Mouse (Mus musculus): ENCODE data around the gene Tmprss6. TPM values are rescaled to one million over a fixed set of nuclear protein-coding genes. Genes with fewer than 3 reads are reported as not detected.

Gene Tmprss6
- under 1 TPM in 1 of 2 experiments, not detected in 1; 0.24 TPM for polyA plus RNA-seq (2017; shearing (Covaris generic))

DNA sequence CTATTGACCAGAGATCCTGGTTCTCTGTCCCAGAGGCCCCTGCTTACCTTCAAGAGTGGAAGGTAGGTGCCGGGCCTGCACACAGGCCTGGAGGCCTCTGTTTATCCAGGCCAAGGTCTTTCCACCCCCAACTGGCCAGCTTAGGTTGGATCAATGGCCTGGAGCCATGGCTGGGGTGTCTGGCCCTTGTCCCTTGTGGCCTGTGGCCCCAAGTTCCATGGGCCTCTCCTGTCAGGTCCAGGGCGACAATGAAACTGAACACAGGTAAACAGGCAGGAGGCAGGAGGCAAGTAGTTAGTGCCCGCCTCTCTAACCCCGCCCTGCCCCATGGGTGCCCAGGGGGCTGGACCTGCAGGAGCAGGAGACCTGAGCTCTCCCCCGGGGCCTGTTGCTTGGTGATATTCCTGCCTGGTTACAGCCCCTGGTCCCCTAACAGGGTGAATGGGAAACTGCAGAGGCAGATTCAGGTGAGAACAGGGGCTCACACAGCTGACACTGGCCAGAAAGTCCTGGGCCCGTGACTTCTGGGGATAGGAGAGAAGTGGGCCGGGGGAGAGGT lies at the start of gene Tmprss6:
Gene Tmprss6, minus strand, starts transcription at position 256 of the 559 bp plus-strand sequence.

DNA sequence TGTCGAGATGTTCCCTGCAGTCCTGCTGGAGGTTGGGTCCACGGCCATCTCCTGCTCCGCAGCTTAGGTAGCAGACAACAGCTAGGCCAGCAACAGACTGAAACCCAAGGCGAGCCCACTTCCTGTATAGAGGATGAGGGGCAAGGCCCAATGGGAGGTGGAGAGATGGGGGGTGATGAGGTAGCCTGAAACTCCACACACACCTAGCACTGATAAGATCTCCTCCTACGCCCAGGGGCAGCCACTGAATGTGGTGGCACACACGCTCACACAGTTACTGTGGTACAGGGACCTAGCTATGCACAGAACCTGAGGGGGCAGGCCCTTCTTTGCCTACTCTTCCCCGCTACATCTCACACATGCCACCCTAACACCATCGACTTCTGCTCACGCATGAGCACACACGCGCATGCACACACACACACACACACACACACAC lies 26.6 kb upstream of the Tmprss6 start, which contains the start of gene Il2rb:
Gene Il2rb, minus strand, starts transcription at position 304 of the 439 bp plus-strand sequence.

DNA sequence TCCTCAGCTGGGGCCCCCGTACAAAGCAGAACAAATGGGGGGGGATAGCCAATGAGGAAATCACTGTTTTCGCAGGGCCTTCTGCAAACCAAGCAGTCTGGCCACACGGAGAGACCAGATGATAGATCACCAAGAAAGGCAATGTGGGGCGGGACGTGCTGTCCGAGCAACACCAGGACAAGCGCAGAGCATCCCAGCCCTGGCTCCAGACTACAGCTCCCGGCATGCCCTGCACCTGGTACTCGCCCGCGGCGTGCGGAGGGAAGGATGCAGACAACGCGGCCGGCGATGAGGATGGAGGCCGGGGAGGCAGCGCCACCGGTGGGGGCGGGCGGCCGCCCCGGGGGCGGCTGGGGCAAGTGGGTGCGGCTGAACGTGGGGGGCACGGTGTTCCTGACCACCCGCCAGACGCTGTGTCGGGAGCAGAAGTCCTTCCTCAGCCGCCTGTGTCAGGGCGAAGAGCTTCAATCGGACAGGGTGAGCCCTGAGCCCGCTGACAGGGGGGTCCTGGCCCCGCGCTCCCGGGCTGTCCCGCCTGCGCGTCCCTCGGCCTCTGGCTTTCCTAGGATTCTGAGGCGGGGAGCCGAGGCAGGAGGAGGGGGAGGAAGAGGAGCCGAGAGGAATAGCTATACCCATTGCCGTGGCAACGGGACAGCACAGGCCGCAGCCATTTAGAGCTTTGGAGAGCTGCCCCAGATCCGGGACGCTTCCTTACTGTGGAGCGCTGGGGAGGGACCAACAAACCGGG lies 39.9 kb downstream of the Tmprss6 start, which contains the start of gene Kctd17:
Gene Kctd17, plus strand, starts transcription at position 174 of the 748 bp plus-strand sequence.

DNA sequence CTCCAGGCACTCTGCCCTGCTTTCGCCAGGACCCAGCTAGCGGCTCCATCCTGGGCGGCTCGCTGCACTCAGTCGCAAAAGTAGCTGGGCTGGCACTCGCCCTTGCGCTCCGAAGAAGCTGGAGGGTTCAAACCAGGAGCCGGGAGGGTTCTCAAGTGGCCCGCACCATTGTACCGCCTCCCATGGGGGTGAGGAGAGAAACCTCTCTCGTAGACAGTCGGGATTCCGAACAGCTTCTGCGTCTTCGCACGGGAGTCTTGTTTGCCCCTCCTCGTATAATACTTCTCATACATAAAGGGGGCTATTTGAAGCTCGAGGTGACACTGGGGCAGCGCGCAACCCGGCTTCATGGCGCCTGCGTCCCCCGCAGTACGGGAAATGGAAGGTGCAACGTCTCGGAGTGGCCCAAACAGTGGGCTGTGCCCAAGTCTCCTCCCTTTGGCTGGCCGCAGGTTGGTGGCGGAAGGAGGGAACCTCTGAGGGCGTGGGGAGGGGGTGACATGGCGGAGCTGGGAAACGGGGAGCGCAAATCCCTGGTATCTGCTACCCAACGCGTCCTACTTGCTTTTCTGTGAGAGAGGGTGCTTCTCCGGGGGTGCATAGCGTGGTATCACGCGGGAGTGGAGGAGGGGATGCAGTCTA lies 62.0 kb downstream of the Tmprss6 start, which contains the start of gene Mpst:
Gene Mpst, plus strand, starts transcription at position 124 of the 642 bp plus-strand sequence.

DNA sequence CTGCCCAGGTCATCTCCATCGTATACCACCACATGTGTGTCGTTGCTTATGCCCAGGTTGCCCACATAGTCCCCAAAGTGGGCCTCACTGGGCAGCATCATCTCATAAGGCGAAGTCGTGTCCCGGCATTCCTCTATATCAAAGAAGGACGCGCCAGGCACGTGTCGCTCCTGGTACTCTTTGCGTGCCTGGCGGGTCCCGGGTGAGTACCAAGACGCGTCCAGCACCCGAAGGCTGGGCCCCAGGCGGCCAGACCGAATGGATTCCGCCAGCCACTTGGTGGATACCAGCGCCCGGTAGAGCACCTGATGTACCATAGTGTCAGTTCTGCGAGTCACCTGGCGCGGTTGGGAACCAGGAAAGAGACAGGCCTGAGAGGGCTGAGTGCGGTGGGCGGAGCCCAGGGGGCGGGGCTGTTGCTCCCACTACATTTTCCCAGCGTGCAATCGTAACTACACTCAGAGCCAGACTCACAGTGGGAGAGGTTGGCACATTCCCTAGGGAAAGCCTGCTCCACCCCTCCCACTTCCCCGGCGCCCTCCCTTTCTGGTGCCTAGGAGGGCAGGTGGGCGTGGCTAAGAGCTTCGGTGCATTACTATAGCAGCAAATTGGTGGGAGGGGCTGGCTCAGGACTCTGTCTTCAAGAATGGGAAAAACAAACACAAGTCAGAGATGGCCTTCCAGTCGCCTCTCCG lies 62.8 kb downstream of the Tmprss6 start, which contains the start of gene Tst:
Gene Tst, minus strand, starts transcription at position 391 of the 695 bp plus-strand sequence.

DNA sequence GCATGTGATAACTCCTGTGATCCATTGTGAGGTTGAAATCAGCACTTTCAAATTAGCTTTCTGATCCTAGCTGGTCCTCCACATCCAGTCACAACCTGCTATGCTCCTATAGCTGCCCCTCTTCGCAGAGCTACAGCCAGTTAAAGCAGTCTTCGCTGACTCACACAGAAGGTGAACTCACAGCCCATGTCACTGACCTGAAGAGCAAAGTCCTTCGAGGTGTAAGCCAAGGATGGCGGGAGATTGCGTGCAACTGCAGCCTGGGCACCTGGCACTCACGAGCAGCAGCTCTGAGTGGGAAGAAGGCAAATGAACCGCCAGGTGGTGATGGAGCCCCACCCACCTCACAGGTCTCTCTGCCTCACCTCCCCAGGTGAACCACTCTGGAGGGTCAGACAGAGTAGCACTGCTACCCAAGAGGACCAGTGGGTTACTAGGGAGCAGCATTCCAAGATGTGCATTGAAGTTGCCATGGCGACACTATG lies 72.9 kb downstream of the Tmprss6 start, which contains the start of gene Tex33:
Gene Tex33, minus strand, starts transcription at position 435 of the 485 bp plus-strand sequence.

Other genes with a start within 250 kb of the Tmprss6 start
- 100 to 1,000 TPM; 173 to 293 TPM for gene Ncf4, start 223.8 kb downstream of the Tmprss6 start, polyA plus RNA-seq (2017; shearing (Covaris generic))
- under 1 TPM in 1 of 2 experiments, not detected in 1; 0.11 TPM for gene Csf2rb2, start 162.9 kb downstream of the Tmprss6 start, polyA plus RNA-seq (2017; shearing (Covaris generic))
- gene Csf2rb, start 142.9 kb downstream of the Tmprss6 start, polyA plus RNA-seq (2017; shearing (Covaris generic)): under 1 TPM; 0.37 to 0.47 TPM
- not detected for gene Tex33, start 72.7 kb downstream of the Tmprss6 start, polyA plus RNA-seq (2017; shearing (Covaris generic))
- 1 to 10 TPM in 1 of 2 experiments, under 1 TPM in 1; 0.81 to 1.5 TPM for gene Tst, start 62.7 kb downstream of the Tmprss6 start, polyA plus RNA-seq (2017; shearing (Covaris generic))
- gene Mpst, start 62.2 kb downstream of the Tmprss6 start, polyA plus RNA-seq (2017; shearing (Covaris generic)): 10 to 100 TPM; 11.4 to 12.2 TPM
- gene Kctd17, start 40.1 kb downstream of the Tmprss6 start, polyA plus RNA-seq (2017; shearing (Covaris generic)): 10 to 100 TPM; 22.1 to 45.0 TPM
- 1,000 to 10,000 TPM in 1 of 2 experiments, 100 to 1,000 TPM in 1; 748 to 1,240 TPM for gene Il2rb, start 26.6 kb upstream of the Tmprss6 start, polyA plus RNA-seq (2017; shearing (Covaris generic))
- 10 to 100 TPM in 1 of 2 experiments, 1 to 10 TPM in 1; 1.6 to 20.3 TPM for gene C1qtnf6, start 62.8 kb upstream of the Tmprss6 start, polyA plus RNA-seq (2017; shearing (Covaris generic))
- under 1 TPM; 0.38 to 0.58 TPM for gene Sstr3, start 76.1 kb upstream of the Tmprss6 start, polyA plus RNA-seq (2017; shearing (Covaris generic))
- 1,000 to 10,000 TPM; 2,743 to 3,239 TPM for gene Rac2, start 104.1 kb upstream of the Tmprss6 start, polyA plus RNA-seq (2017; shearing (Covaris generic))
- gene Cyth4, start 128.4 kb upstream of the Tmprss6 start, polyA plus RNA-seq (2017; shearing (Covaris generic)): 100 to 1,000 TPM; 175 to 342 TPM

All from activated CD4-positive, CD25-positive, alpha-beta regulatory T cell (primary cell).